Mouse (Mus musculus) liver, adult 2 months (tissue): ENCODE data around the gene Sdf2l1.

ENCODE experiments used
- CTCF ChIP-seq: fragments of 200-500 bp; IDR thresholded peaks from 2 replicates; pipeline ENCODE4 v1.5.1; 2011; ENCODE audit warnings: low read depth, low read length, control low read depth
- POLR2A ChIP-seq: fragments of 200-500 bp; IDR thresholded peaks from 2 replicates; pipeline ENCODE4 v1.6.1; 2011; ENCODE audit warnings: low read length, control low read depth; ENCODE audit not compliant: insufficient read depth; ENCODE audit errors: extremely low read depth

- TF ChIP-seq CTCF (no peak), POLR2A (no peak)
Measured at GRCm38 (mm10) chr16:17088346-17088745, 43.8 kb downstream of the Sdf2l1 start.
